Mouse (Mus musculus) T-helper 2 cell (primary cell): ENCODE measurements around the gene Nup54.

Experiments
- in situ Hi-C: fragments of 300-600 bp; cut with MboI, MseI; formaldehyde crosslinking; loops from one replicate; pipeline ENCODE4 v1.15.1; 2025; ENCODE audit warnings: high pct_unique_total_duplicates

Gene Nup54

GRCm38 (mm10) chr5:92435025-92435584 lies at the start of gene Nup54:
TSS of gene Nup54 (minus strand) at chr5:92435219.
- in situ Hi-C loops = loop anchor here (10.0 kb wide), 1 partner anchor 370 kb away; no protein-coding TSS in a partner anchor

DNA sequence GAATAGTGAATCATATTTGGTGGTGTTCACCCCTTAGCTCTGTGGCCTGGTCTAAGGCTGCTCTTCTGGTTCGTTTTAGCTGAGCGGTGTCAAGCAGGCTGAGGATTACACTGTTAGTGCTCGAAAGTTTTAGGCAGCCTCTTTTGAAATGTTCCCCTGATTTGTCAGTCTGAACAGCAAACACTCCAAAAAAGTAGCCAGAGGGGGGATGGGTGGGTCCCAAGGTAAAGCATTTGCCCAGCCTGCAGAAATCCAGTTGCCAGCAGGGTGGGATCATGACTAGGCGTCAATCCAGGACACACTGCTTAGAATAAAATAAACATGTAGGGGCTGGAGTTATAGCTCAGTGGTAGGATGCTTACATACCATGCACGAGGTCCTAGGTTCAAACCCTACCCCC lies 37.8 kb upstream of the Nup54 start:
- in situ Hi-C loops = loop anchor here (5.0 kb wide), 1 partner anchor 34 kb away; the partner anchor contains the start of gene Scarb2

DNA sequence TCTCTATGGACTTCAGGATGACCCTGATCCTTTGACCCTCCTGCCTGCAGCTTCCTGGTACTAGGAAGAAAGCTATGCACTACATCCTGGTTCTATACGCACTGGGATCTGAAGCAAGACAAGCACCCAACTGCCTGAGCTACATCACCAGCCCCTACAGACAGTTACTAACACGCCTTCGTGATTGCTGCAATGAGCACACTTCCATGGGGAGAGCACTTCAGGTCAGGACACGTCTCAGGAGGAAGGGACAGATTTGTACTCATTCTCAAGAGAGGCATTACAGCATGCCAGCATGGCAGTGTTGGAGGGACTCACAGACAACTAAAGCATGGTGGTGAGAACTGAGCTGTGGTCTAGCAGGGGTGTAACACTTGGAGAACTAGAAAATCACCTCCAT lies 36.5 kb upstream of the Nup54 start:
- in situ Hi-C loops = loop anchor here (5.0 kb wide), 1 partner anchor 36 kb away; the partner anchor contains the start of gene Scarb2

- in situ Hi-C loops = loop anchor here (5.0 to 10.0 kb wide), 3 partner anchors 38 to 195 kb away; partner anchors contain the start of genes Fam47e and Scarb2
Observed at GRCm38 (mm10) chr5:92469201-92470130, 34.4 kb upstream of the Nup54 start.

DNA sequence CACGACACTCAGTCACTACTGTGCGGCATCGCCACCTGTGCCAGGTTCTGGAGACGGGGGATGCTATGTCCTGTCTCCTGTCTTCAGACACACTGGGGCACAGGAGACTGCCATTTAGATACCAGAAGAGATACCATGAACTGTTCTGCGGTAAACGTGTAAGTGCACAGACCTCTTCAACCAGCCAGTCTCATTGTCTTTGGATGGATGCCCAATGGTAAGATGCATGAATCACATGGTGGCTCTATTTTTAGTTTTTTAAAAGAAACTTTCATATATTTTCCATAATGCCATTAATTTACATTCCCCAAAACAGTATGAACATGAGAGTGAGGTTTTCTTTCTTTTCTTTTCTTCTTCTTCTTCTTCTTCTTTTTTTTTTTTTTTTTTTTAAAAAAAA lies 33.2 kb upstream of the Nup54 start:
- in situ Hi-C loops = loop anchor here (5.0 to 10.0 kb wide), 2 partner anchors 89 to 197 kb away; partner anchors contain the start of gene Fam47e

- in situ Hi-C loops = loop anchor here (5.0 to 10.0 kb wide), 2 partner anchors 90 to 198 kb away; partner anchors contain the start of gene Fam47e
Observed at GRCm38 (mm10) chr5:92467102-92467766, 32.2 kb upstream of the Nup54 start.

- in situ Hi-C loops = loop anchor here (5.0 to 10.0 kb wide), 2 partner anchors 92 to 199 kb away; partner anchors contain the start of gene Fam47e
Observed at GRCm38 (mm10) chr5:92465511-92465910, 30.5 kb upstream of the Nup54 start.

DNA sequence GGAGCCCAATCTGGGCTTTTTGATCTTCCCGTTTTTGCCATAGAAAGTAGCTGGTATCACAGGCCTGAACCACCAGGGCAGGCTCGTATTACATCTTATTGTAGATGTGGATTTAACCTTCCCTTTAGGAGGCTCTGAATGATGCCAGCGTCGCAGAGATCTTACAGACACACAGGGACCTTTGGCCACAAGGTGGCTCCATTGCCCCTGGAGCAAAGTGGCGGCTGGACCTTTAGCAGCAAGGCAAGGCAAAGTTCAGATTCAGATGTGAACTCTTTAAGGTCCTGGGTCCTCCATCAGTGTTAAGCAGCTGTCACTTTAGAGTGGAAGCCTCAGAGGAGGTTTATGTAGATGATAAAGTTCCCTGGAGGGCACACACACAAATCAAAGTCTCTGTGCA lies 26.3 kb upstream of the Nup54 start:
- in situ Hi-C loops = loop anchor here (10.0 kb wide), 1 partner anchor 203 kb away; no protein-coding TSS in a partner anchor

GRCm38 (mm10) chr5:92458726-92459125 lies 23.7 kb upstream of the Nup54 start:
- in situ Hi-C loops = no loop called here

GRCm38 (mm10) chr5:92457410-92457809 lies 22.4 kb upstream of the Nup54 start:
- in situ Hi-C loops = no loop called here

- in situ Hi-C loops = no loop called here
Observed at GRCm38 (mm10) chr5:92452876-92453275, 17.9 kb upstream of the Nup54 start.

DNA sequence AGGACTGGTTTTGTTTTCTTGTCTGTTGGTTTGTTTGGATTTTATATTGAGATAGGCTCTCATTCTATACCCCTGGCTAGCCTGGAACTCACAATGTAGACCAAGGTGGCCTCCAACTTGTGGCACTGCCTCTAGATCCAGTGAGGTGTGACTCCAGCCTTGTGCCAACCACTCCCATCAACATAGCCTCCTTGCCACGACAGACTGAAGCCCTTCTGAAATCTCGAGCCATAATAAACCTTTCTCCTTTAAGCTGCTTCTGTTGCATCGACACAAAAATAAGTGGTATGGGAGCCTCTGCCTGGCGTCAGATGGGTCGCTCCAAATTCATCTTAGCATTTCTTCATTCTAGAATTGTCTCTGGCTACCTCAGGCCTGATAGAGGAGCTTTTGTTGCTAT lies 11.7 kb upstream of the Nup54 start:
- in situ Hi-C loops = no loop called here

- in situ Hi-C loops = no loop called here
Observed at GRCm38 (mm10) chr5:92445016-92445415, 10.0 kb upstream of the Nup54 start.

GRCm38 (mm10) chr5:92442914-92443313 lies 7.9 kb upstream of the Nup54 start:
- in situ Hi-C loops = no loop called here

DNA sequence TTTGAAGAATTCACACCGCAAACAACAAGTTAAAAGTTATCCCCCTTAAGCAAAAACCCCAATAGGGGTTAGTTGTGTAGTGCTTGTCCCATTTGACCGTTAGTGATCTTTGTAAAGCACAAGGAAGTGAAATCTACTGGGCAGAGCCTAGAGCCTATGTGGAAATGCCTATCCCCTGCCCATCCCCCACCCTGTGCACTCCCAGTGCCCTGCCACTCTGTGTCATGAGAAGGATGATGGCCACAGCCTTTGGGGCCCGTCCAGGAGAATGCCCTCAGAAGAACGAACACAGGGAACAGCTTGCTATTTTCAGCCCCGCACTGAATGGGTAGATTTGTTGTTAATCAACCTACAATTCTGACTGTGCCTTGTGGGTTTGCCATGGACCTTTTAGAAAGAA lies 6.5 kb upstream of the Nup54 start:
- in situ Hi-C loops = no loop called here

DNA sequence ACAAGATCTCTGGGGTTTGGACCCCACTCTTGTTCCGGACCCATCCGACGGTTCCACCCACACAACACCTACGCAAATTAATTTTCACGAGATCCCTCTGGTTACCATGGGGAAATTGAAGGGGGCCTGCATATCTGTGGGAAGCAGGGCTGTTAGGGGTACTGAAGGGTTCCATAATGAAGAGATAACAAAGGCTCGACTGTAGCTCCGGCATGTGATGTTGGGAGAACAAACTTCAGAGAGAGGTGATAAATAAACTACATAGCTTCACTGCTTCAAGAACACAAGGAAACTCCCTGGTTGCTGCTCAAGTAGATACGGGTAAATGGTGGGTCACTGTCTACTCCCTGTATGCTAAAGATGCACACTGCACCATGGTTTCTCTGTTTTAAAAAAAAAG lies 3.5 kb upstream of the Nup54 start:
- in situ Hi-C loops = loop anchor here (10.0 kb wide), 1 partner anchor 374 kb away; no protein-coding TSS in a partner anchor

GRCm38 (mm10) chr5:92434571-92434985 lies 441 bp downstream of the Nup54 start:
- in situ Hi-C loops = loop anchor here (5.0 to 10.0 kb wide), 2 partner anchors 73 to 370 kb away; partner anchors contain the start of gene Scarb2

DNA sequence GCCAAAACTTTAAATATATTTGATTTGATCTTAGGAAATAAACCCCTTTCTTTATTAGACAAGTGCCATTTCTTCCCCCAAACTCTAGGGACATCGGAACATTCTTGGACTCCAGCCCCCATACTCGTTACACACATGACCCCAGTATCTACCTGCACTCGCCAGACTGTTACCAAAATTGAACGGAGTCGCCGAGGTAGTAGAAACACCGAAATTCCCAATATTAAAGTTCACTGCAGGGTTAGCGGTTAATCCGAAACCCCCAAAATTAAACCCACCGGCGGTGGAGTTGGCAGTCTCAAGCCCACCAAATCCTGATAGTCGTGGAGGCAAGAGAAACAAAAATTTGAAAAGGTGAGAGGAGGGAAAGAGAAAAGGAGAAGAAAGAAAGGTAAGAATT lies 949 bp downstream of the Nup54 start:
- in situ Hi-C loops = loop anchor here (5.0 to 10.0 kb wide), 2 partner anchors 73 to 369 kb away; partner anchors contain the start of gene Scarb2

DNA sequence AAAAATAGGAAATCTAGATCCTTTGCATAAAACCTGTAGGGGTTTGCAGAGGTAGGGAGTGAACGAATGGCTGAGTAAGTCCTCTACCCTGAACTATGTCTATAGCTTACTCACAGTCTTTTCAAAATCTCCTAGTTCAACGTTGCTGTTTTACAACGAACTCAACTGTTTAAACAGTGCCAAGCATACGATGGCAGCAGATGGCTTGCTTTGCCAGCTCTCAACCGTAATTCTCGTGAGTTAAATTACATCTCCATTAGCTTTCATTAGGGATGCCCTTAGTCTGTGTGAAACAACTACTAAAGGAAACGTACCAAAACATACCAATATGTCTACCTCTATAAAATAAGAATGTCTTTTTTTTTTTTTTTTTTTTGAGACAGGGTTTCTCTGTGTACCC lies 3.4 kb downstream of the Nup54 start:
- in situ Hi-C loops = loop anchor here (5.0 to 10.0 kb wide), 2 partner anchors 76 to 367 kb away; partner anchors contain the start of gene Scarb2

GRCm38 (mm10) chr5:92430723-92431122 lies 4.3 kb downstream of the Nup54 start:
- in situ Hi-C loops = loop anchor here (5.0 to 10.0 kb wide), 2 partner anchors 77 to 366 kb away; partner anchors contain the start of gene Scarb2

GRCm38 (mm10) chr5:92424126-92424525 lies 10.9 kb downstream of the Nup54 start:
- in situ Hi-C loops = no loop called here
